Mouse (Mus musculus) kidney, embryonic 14.5 days (tissue): ENCODE measurements around the gene Fam160a1. TPM values are rescaled to one million over a fixed set of nuclear protein-coding genes. Genes with fewer than 3 reads are reported as not detected.

Source experiments
- ATAC-seq: fragments of 200-750 bp; cut with Nextera tagmentation; 2 replicates; pipeline ENCODE4 v1.8.0; 2017; ENCODE audit warnings: moderate number of reproducible peaks, mild to moderate bottlenecking, moderate TSS enrichment, moderate library complexity; ENCODE audit not compliant: low FRiP score, low TSS enrichment
- H3K27ac ChIP-seq: fragments of 300-500 bp; sonication (generic); 2 replicates; pipeline ENCODE4 v1.5.1; 2014; ENCODE audit warnings: low read depth, mild to moderate bottlenecking, low read length, moderate library complexity, mixed read lengths
- H3K27me3 ChIP-seq: fragments of 300-500 bp; sonication (generic); 2 replicates; pipeline ENCODE4 v1.6.1; 2014; ENCODE audit warnings: mild to moderate bottlenecking, low read length; ENCODE audit not compliant: control insufficient read depth, insufficient read depth
- H3K36me3 ChIP-seq: fragments of 300-500 bp; sonication (generic); 2 replicates; pipeline ENCODE4 v1.6.1; 2014; ENCODE audit warnings: low read length, mixed read lengths; ENCODE audit not compliant: control insufficient read depth, insufficient read depth
- H3K4me1 ChIP-seq: fragments of 300-500 bp; sonication (generic); 2 replicates; pipeline ENCODE4 v1.6.1; 2014; ENCODE audit warnings: low read length, mixed read lengths; ENCODE audit not compliant: control insufficient read depth, insufficient read depth
- H3K4me2 ChIP-seq: fragments of 300-500 bp; sonication (generic); replicated peaks from 2 replicates; pipeline ENCODE4 v1.6.1; 2014; ENCODE audit warnings: low read depth, mild to moderate bottlenecking, low read length
- H3K4me3 ChIP-seq: fragments of 300-500 bp; sonication (generic); 2 replicates; pipeline ENCODE4 v1.5.1; 2014; ENCODE audit warnings: mild to moderate bottlenecking, low read length
- H3K9ac ChIP-seq: fragments of 300-500 bp; sonication (generic); 2 replicates; pipeline ENCODE4 v1.6.1; 2014; ENCODE audit warnings: low read depth, mild to moderate bottlenecking, low read length, moderate library complexity
- H3K9me3 ChIP-seq: fragments of 300-500 bp; sonication (generic); 2 replicates; pipeline ENCODE4 v1.6.1; 2016; ENCODE audit warnings: low read length; ENCODE audit not compliant: control insufficient read depth
- WGBS: fragments of 180-500 bp; shearing (Covaris S2); extraction: QIAGEN DNeasy Blood & Tissue Kit; methylation state at CpG from one replicate; pipeline ENCODE4 v1.1.7; 2014; 5-methylcytosine and 5-hydroxymethylcytosine counted together
- polyA plus RNA-seq: library from polyadenylated mRNA; unstranded; fragments of >200 nt; fragmentation: Nextera tagmentation; extraction: Ambion mirVana; gene quantifications from 2 replicates; pipeline ENCODE4 v1.2.1, GENCODE M21; 2014

Gene Fam160a1
- polyA plus RNA-seq, 1 experiment from 2014 or later: 5.9 TPM

GRCm38 (mm10) chr3:85813101-85814014 is 3.7 kb downstream of the Fam160a1 start:
- Histone ChIP-seq H3K9ac (no peak overlapping the region), H3K27ac (no peak overlapping the region), H3K4me3 (no peak overlapping the region), H3K27me3 (no peaks in the 10 kb centered on the region), H3K9me3 (no peaks in the 10 kb centered on the region), H3K4me2 (no peak overlapping the region), H3K36me3 (no peaks in the 10 kb centered on the region), H3K4me1 (peaks cover 7% of the 10 kb centered on the region; the same call in 1 of the 2 replicates)
- no peak for ATAC-seq
- WGBS: 56% methylated on average over 4 of the region's 4 CpGs

GRCm38 (mm10) chr3:85812010-85812409 is 5.1 kb downstream of the Fam160a1 start:
- 94% methylated on average over 5 of the region's 5 CpGs for WGBS
- Histone ChIP-seq H3K4me2 (no peak overlapping the region), H3K4me3 (no peak overlapping the region), H3K27ac (no peak overlapping the region), H3K27me3 (no peaks in the 10 kb centered on the region), H3K9me3 (no peaks in the 10 kb centered on the region), H3K36me3 (no peaks in the 10 kb centered on the region), H3K9ac (no peak overlapping the region), H3K4me1 (peaks cover 7% of the 10 kb centered on the region; the same call in 1 of the 2 replicates)
- no peak for ATAC-seq

- H3K4me1 ChIP-seq: no peaks in the 10 kb centered on the region
- H3K9me3 ChIP-seq: no peaks in the 10 kb centered on the region
- no peak overlapping the region for H3K4me3 ChIP-seq
- 43% methylated on average over 1 of the region's 1 CpGs for WGBS
- no peak overlapping the region for H3K27ac ChIP-seq
- no peaks in the 10 kb centered on the region for H3K27me3 ChIP-seq
- no peak overlapping the region for H3K4me2 ChIP-seq
- no peak for ATAC-seq
- H3K9ac ChIP-seq: no peak overlapping the region
- H3K36me3 ChIP-seq: no peaks in the 10 kb centered on the region
Measured at GRCm38 (mm10) chr3:85793166-85793565, 23.9 kb downstream of the Fam160a1 start.

- Histone ChIP-seq H3K4me2 (no peak overlapping the region), H3K4me1 (no peaks in the 10 kb centered on the region; the same call in 1 of the 2 replicates), H3K27ac (no peak overlapping the region), H3K36me3 (no peaks in the 10 kb centered on the region), H3K27me3 (no peaks in the 10 kb centered on the region), H3K4me3 (no peak overlapping the region), H3K9me3 (no peaks in the 10 kb centered on the region), H3K9ac (no peak overlapping the region)
- no peak for ATAC-seq
- 43% methylated on average over 4 of the region's 4 CpGs for WGBS
Measured at GRCm38 (mm10) chr3:85789748-85790147, 27.3 kb downstream of the Fam160a1 start.

- no peaks in the 10 kb centered on the region; the same call in 1 of the 2 replicates for H3K4me1 ChIP-seq
- ATAC-seq: no peak
- WGBS: 63% methylated on average over 8 of the region's 8 CpGs
- H3K27me3 ChIP-seq: no peaks in the 10 kb centered on the region
- H3K9me3 ChIP-seq: no peaks in the 10 kb centered on the region
- H3K27ac ChIP-seq: no peak overlapping the region
- H3K4me3 ChIP-seq: no peak overlapping the region
- H3K4me2 ChIP-seq: no peak overlapping the region
- no peaks in the 10 kb centered on the region for H3K36me3 ChIP-seq
- H3K9ac ChIP-seq: no peak overlapping the region
Measured at GRCm38 (mm10) chr3:85786501-85786900, 30.6 kb downstream of the Fam160a1 start.

GRCm38 (mm10) chr3:85780906-85781305 is 36.2 kb downstream of the Fam160a1 start:
- Histone ChIP-seq H3K4me2 (no peak overlapping the region), H3K27me3 (no peaks in the 10 kb centered on the region), H3K4me3 (no peak overlapping the region), H3K4me1 (no peaks in the 10 kb centered on the region), H3K9ac (no peak overlapping the region), H3K36me3 (no peaks in the 10 kb centered on the region), H3K9me3 (no peaks in the 10 kb centered on the region), H3K27ac (no peak overlapping the region)
- no peak for ATAC-seq
- 74% methylated on average over 7 of the region's 7 CpGs for WGBS

- no peak for ATAC-seq
- H3K4me3 ChIP-seq: no peak overlapping the region
- H3K36me3 ChIP-seq: no peaks in the 10 kb centered on the region
- 68% methylated on average over 2 of the region's 2 CpGs for WGBS
- no peaks in the 10 kb centered on the region for H3K9me3 ChIP-seq
- H3K9ac ChIP-seq: no peak overlapping the region
- no peak overlapping the region for H3K4me2 ChIP-seq
- no peak overlapping the region for H3K27ac ChIP-seq
- H3K27me3 ChIP-seq: no peaks in the 10 kb centered on the region
- no peaks in the 10 kb centered on the region for H3K4me1 ChIP-seq
Measured at GRCm38 (mm10) chr3:85780332-85780731, 36.8 kb downstream of the Fam160a1 start.

- Histone ChIP-seq H3K27me3 (no peaks in the 10 kb centered on the region), H3K9me3 (no peaks in the 10 kb centered on the region), H3K9ac (no peak overlapping the region), H3K36me3 (no peaks in the 10 kb centered on the region), H3K4me2 (no peak overlapping the region), H3K27ac (no peak overlapping the region), H3K4me3 (no peak overlapping the region), H3K4me1 (no peaks in the 10 kb centered on the region)
- WGBS: 72% methylated on average over 2 of the region's 2 CpGs
- no peak for ATAC-seq
Measured at GRCm38 (mm10) chr3:85777841-85778240, 39.2 kb downstream of the Fam160a1 start.

- Histone ChIP-seq H3K4me3 (no peak overlapping the region), H3K36me3 (no peaks in the 10 kb centered on the region), H3K4me2 (peak overlapping the region; percentile 29), H3K4me1 (no peaks in the 10 kb centered on the region), H3K9ac (no peak overlapping the region), H3K9me3 (no peaks in the 10 kb centered on the region), H3K27ac (no peak overlapping the region), H3K27me3 (no peaks in the 10 kb centered on the region)
- no peak for ATAC-seq
- WGBS: 81% methylated on average over 4 of the region's 4 CpGs
Measured at GRCm38 (mm10) chr3:85777356-85777755, 39.7 kb downstream of the Fam160a1 start.
